Mouse (Mus musculus) liver, embryonic 15.5 days (tissue): ENCODE measurements around the gene Nr3c2. TPM values are rescaled to one million over a fixed set of nuclear protein-coding genes. Genes with fewer than 3 reads are reported as not detected.

Experiments
- ATAC-seq: fragments of 200-750 bp; cut with Nextera tagmentation; 2 replicates; pipeline ENCODE4 v1.8.0; 2017; ENCODE audit warnings: moderate number of reproducible peaks, mild to moderate bottlenecking, moderate library complexity; ENCODE audit not compliant: insufficient read depth
- H3K27ac ChIP-seq: fragments of 300-500 bp; sonication (generic); replicated peaks from 2 replicates; pipeline ENCODE4 v1.5.1; 2015; ENCODE audit warnings: mild to moderate bottlenecking, inconsistent platforms
- H3K27me3 ChIP-seq: fragments of 300-500 bp; sonication (generic); 2 replicates; pipeline ENCODE4 v1.6.1; 2015; ENCODE audit warnings: mild to moderate bottlenecking, inconsistent platforms
- H3K36me3 ChIP-seq: fragments of 300-500 bp; sonication (generic); replicated peaks from 2 replicates; pipeline ENCODE4 v1.6.1; 2015; ENCODE audit warnings: moderate library complexity, mild to moderate bottlenecking, inconsistent platforms
- H3K4me1 ChIP-seq: fragments of 300-500 bp; sonication (generic); replicated peaks from 2 replicates; pipeline ENCODE4 v1.6.1; 2015; ENCODE audit warnings: inconsistent platforms
- H3K4me2 ChIP-seq: fragments of 300-500 bp; sonication (generic); 2 replicates; pipeline ENCODE4 v1.6.1; 2015; ENCODE audit warnings: moderate library complexity, mild to moderate bottlenecking, inconsistent platforms
- H3K4me3 ChIP-seq: fragments of 300-500 bp; sonication (generic); replicated peaks from 2 replicates; pipeline ENCODE4 v1.5.1; 2015; ENCODE audit warnings: mild to moderate bottlenecking, inconsistent platforms
- H3K9ac ChIP-seq: fragments of 300-500 bp; sonication (generic); 2 replicates; pipeline ENCODE4 v1.6.1; 2015; ENCODE audit warnings: moderate library complexity, mild to moderate bottlenecking, inconsistent platforms
- H3K9me3 ChIP-seq: fragments of 300-500 bp; sonication (generic); replicated peaks from 2 replicates; pipeline ENCODE4 v1.6.1; 2016; ENCODE audit warnings: inconsistent platforms
- WGBS: fragments of 180-500 bp; shearing (Covaris S2); methylation state at CpG from one replicate; pipeline ENCODE4 v1.1.7; 2015; ENCODE audit warnings: mixed read lengths; ENCODE audit not compliant: insufficient replicate concordance; 5-methylcytosine and 5-hydroxymethylcytosine counted together
- polyA plus RNA-seq: library from polyadenylated mRNA; unstranded; fragments of >200 nt; fragmentation: Nextera tagmentation; extraction: Ambion mirVana; gene quantifications from 2 replicates; pipeline ENCODE4 v1.2.1, GENCODE M21; 2015

Gene Nr3c2
- polyA plus RNA-seq, 1 experiment from 2014 or later = 1.9 TPM

DNA sequence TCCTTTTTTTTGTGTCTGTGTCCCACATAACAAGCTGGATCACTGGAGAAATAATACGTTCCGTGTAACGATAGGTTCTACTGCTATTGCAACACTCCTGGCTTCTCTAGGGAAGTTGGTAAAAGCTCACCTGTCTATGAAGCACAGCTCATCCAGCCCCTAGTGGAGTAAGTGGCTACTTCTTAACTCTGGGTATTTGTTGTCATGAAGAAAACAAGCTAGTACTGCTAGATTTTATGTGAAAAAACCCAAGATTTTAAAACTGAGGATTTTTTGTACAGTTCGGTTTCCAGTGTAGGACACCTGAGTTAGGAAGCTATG is 271.2 kb downstream of the Nr3c2 start:
- no peak for ATAC-seq
- no peak overlapping the region for H3K9ac ChIP-seq
- no peaks in the 10 kb centered on the region for H3K36me3 ChIP-seq
- no peak overlapping the region for H3K4me3 ChIP-seq
- H3K27me3 ChIP-seq = no peaks in the 10 kb centered on the region
- no peak overlapping the region for H3K4me2 ChIP-seq
- H3K27ac ChIP-seq = no peak overlapping the region
- H3K4me1 ChIP-seq = no peaks in the 10 kb centered on the region
- WGBS = 72% methylated on average over 4 of the region's 4 CpGs
- no peaks in the 10 kb centered on the region for H3K9me3 ChIP-seq

GRCm38 (mm10) chr8:77173075-77173657 is 273.9 kb downstream of the Nr3c2 start:
- ATAC-seq = no peak
- Histone ChIP-seq H3K27me3 (no peaks in the 10 kb centered on the region), H3K9ac (no peak overlapping the region), H3K4me1 (no peaks in the 10 kb centered on the region), H3K36me3 (no peaks in the 10 kb centered on the region), H3K4me3 (no peak overlapping the region), H3K9me3 (no peaks in the 10 kb centered on the region), H3K4me2 (no peak overlapping the region), H3K27ac (no peak overlapping the region)
- 55% methylated on average over 12 of the region's 12 CpGs for WGBS

- WGBS = 57% methylated on average over 3 of the region's 3 CpGs
- Histone ChIP-seq H3K4me2 (no peak overlapping the region), H3K9ac (no peak overlapping the region), H3K27ac (no peak overlapping the region), H3K36me3 (no peaks in the 10 kb centered on the region), H3K9me3 (no peaks in the 10 kb centered on the region), H3K4me3 (no peak overlapping the region), H3K4me1 (no peaks in the 10 kb centered on the region), H3K27me3 (no peaks in the 10 kb centered on the region)
- ATAC-seq = no peak
These were observed 274.5 kb downstream of the Nr3c2 start for GRCm38 (mm10) chr8:77173736-77174135.

DNA sequence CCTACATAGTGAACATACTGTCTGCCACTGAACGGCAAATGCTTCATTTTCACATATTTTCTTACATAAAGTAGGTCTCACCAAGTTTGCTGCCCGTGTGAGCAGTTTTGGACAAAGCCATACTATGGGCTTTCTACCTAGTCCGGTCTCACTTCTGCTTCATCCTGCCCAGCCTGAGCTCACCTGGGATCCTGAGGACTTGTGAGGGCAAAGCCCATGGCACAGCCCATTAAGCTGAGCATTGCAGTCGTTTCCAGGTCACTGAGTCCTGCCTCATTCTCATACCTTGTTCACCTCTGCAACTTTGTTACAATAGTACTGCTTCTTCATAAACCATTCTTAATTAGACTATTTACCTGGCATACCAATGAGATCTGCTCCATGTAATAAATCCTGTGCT is 276.2 kb downstream of the Nr3c2 start:
- no peak for ATAC-seq
- 59% methylated on average over 4 of the region's 4 CpGs for WGBS
- no peak overlapping the region for H3K4me2 ChIP-seq

DNA sequence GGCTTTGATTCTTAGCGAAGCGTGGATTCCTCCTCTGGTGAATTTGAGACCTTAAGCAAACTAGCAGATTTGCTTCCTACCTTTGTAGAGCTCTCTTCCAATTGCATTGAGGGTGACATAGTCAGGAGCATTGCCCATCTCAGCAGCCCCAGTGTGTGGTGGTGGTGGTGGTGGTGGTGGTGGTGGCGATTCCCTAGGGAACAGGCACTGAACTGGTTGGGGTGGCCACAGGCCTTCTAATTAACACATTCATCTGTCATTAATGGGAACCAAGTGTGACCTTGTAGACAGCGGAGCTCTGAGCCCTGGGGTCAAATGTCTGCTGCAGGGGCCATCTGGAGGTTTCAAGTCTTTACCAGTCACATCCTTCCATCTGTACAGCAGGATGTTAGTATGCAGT is 277.1 kb downstream of the Nr3c2 start:
- H3K4me2 ChIP-seq = no peak overlapping the region
- no peak overlapping the region for H3K4me3 ChIP-seq
- ATAC-seq = no peak

More for the DNA sequence above, 276.2 kb downstream of the Nr3c2 start:
- no peaks in the 10 kb centered on the region for H3K27me3 ChIP-seq
- H3K4me1 ChIP-seq = no peaks in the 10 kb centered on the region
- H3K4me3 ChIP-seq = no peak overlapping the region
- no peak overlapping the region for H3K27ac ChIP-seq
- H3K9ac ChIP-seq = no peak overlapping the region
- H3K36me3 ChIP-seq = no peaks in the 10 kb centered on the region
- H3K9me3 ChIP-seq = no peaks in the 10 kb centered on the region

DNA sequence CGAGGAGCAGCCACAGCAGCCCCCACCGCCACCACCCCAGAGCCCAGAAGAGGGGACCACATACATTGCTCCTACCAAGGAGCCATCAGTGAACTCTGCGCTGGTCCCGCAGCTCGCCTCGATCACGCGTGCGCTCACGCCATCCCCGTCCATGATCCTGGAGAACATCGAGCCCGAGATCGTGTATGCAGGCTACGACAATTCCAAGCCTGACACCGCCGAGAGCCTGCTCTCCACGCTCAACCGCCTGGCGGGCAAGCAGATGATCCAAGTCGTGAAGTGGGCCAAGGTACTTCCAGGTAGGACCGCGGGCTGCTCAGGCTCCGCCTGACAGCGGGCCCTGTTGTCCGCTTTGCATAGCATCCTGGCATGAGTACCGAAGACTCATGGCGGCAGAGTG is 286.6 kb downstream of the Nr3c2 start:
- WGBS = 82% methylated on average over 28 of the region's 28 CpGs
- ATAC-seq = no peak
- H3K27ac ChIP-seq = no peak overlapping the region

More for the DNA sequence above, 277.1 kb downstream of the Nr3c2 start:
- H3K9me3 ChIP-seq = no peaks in the 10 kb centered on the region
- no peaks in the 10 kb centered on the region for H3K36me3 ChIP-seq
- WGBS = 76% methylated on average over 4 of the region's 4 CpGs
- no peak overlapping the region for H3K9ac ChIP-seq
- H3K4me1 ChIP-seq = no peaks in the 10 kb centered on the region
- no peaks in the 10 kb centered on the region for H3K27me3 ChIP-seq
- H3K27ac ChIP-seq = no peak overlapping the region

DNA sequence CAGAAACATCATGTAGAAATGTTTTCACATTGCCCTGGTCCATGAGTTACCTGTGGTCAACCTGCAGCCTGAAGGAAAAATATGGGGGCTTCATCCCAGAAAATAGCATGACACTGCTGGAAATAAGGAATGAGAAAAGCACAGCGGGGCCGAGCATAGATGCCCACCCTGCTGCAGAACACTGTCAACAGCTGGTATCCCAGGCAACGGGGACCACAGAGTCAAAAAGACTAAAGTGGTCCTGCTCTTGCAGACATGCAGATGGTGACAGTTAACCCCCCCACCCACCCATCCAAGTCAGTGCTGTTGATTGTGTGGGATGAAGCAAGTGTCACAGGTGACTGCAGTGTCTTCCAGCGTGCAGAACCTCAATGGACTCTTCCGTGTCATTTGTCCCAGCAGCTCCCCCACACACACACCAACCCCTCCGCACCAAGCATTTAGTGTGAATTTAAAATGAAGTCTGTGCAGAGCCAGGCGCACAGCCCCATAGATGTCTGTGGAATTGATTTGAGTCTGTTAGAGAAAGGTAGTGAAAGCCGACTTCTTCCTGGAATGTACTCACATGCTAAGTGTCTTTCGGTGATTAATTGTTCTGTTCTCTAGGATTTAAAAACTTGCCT is 287.8 kb downstream of the Nr3c2 start:
- no peak for ATAC-seq
- no peaks in the 10 kb centered on the region for H3K36me3 ChIP-seq
- 73% methylated on average over 9 of the region's 9 CpGs for WGBS
- no peak overlapping the region for H3K9ac ChIP-seq
- H3K4me3 ChIP-seq = no peak overlapping the region
- H3K4me1 ChIP-seq = no peaks in the 10 kb centered on the region
- H3K4me2 ChIP-seq = no peak overlapping the region
- no peaks in the 10 kb centered on the region for H3K27me3 ChIP-seq
- no peaks in the 10 kb centered on the region for H3K9me3 ChIP-seq
- no peak overlapping the region for H3K27ac ChIP-seq

More for the DNA sequence above, 286.6 kb downstream of the Nr3c2 start:
- Histone ChIP-seq H3K36me3 (no peaks in the 10 kb centered on the region), H3K27me3 (no peaks in the 10 kb centered on the region), H3K9me3 (no peaks in the 10 kb centered on the region), H3K4me2 (no peak overlapping the region), H3K9ac (no peak overlapping the region), H3K4me3 (no peak overlapping the region), H3K4me1 (no peaks in the 10 kb centered on the region)

- H3K9ac ChIP-seq = no peak overlapping the region
- H3K9me3 ChIP-seq = no peaks in the 10 kb centered on the region
- H3K4me1 ChIP-seq = no peaks in the 10 kb centered on the region
- H3K27ac ChIP-seq = no peak overlapping the region
- 67% methylated on average over 9 of the region's 9 CpGs for WGBS
- no peak for ATAC-seq
- no peak overlapping the region for H3K4me2 ChIP-seq
- H3K36me3 ChIP-seq = no peaks in the 10 kb centered on the region
- no peaks in the 10 kb centered on the region for H3K27me3 ChIP-seq
- H3K4me3 ChIP-seq = no peak overlapping the region
These were observed 288.5 kb downstream of the Nr3c2 start for GRCm38 (mm10) chr8:77187748-77188147.

GRCm38 (mm10) chr8:77188298-77188697 is 289.1 kb downstream of the Nr3c2 start:
- Histone ChIP-seq H3K9ac (no peak overlapping the region), H3K4me2 (no peak overlapping the region), H3K4me1 (no peaks in the 10 kb centered on the region), H3K36me3 (no peaks in the 10 kb centered on the region), H3K27me3 (no peaks in the 10 kb centered on the region), H3K9me3 (no peaks in the 10 kb centered on the region), H3K27ac (no peak overlapping the region), H3K4me3 (no peak overlapping the region)
- no peak for ATAC-seq
- WGBS = 53% methylated on average over 4 of the region's 4 CpGs

DNA sequence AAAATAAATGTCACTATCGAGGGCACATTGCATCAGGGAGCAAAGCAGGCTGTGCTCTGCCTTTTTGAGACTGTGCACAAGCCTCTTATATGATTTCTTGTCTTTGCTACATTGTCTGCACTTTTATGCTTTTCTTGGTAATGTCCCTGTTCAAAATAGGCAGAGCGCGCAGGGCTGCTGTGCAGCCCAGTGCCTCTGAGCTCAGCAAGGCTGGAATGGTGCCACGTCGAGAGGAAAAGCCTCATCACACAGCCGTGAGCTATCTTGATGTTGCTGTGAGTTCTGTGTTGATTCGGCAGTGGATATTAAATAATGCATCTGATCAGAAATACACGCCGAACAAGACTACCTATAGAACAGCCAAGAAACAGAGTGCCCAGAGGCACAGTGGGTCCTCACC is 290.1 kb downstream of the Nr3c2 start:
- no peak overlapping the region for H3K9ac ChIP-seq
- no peaks in the 10 kb centered on the region for H3K4me1 ChIP-seq
- no peak for ATAC-seq
- no peak overlapping the region for H3K27ac ChIP-seq
- no peak overlapping the region for H3K4me2 ChIP-seq
- no peak overlapping the region for H3K4me3 ChIP-seq
- no peaks in the 10 kb centered on the region for H3K27me3 ChIP-seq
- H3K36me3 ChIP-seq = no peaks in the 10 kb centered on the region
- no peaks in the 10 kb centered on the region for H3K9me3 ChIP-seq
- 70% methylated on average over 9 of the region's 9 CpGs for WGBS

DNA sequence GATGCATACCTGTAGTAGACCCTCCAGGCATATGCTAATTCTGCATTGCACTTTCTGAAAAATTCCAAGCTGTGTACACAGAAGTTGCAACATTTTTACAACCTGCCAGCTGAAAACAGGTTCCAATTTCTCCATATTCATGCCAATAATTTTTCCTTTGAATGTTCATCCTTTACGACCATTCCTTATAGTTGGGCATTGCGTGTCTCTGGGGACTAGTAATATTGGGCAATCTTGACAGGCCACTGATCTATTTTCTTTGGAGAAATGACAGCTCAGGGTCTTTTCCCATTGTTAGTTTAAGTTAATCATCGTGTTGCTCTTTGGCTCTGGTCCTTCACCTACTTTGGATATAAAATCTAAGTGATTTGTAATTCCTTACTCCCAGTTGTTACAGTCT is 291.2 kb downstream of the Nr3c2 start:
- no peak overlapping the region for H3K4me2 ChIP-seq
- H3K36me3 ChIP-seq = no peaks in the 10 kb centered on the region
- ATAC-seq = no peak
- WGBS = 59% methylated on average over 3 of the region's 3 CpGs
- H3K27me3 ChIP-seq = no peaks in the 10 kb centered on the region
- H3K27ac ChIP-seq = no peak overlapping the region
- H3K9ac ChIP-seq = no peak overlapping the region
- no peak overlapping the region for H3K4me3 ChIP-seq
- no peaks in the 10 kb centered on the region for H3K4me1 ChIP-seq
- H3K9me3 ChIP-seq = no peaks in the 10 kb centered on the region

GRCm38 (mm10) chr8:77209297-77209696 is 310.1 kb downstream of the Nr3c2 start:
- Histone ChIP-seq H3K36me3 (no peaks in the 10 kb centered on the region), H3K27ac (no peak overlapping the region), H3K4me3 (no peak overlapping the region), H3K9me3 (no peaks in the 10 kb centered on the region), H3K27me3 (no peaks in the 10 kb centered on the region), H3K4me1 (no peaks in the 10 kb centered on the region), H3K4me2 (no peak overlapping the region), H3K9ac (no peak overlapping the region)
- no peak for ATAC-seq
- 56% methylated on average over 3 of the region's 3 CpGs for WGBS
